Mouse (Mus musculus): ENCODE measurements around the gene Prox2. TPM values are rescaled to one million over a fixed set of nuclear protein-coding genes. Genes with fewer than 3 reads are reported as not detected.

Prox2 gene
- polyA plus RNA-seq, 1 experiment from 2014 or later = 3.8 TPM

GRCm38 (mm10) chr12:85123108-85123530 is 12.6 kb upstream of the Prox2 start:
- no peak for DNase-seq (ENCODE audit: low spot score)
- H3K9me3 ChIP-seq = no peaks in the 10 kb centered on the region
- no peaks in the 10 kb centered on the region for H3K4me1 ChIP-seq (replicated peaks)
- H3K27ac ChIP-seq = no peak overlapping the region
- H3K27me3 ChIP-seq (ENCODE audit: insufficient read depth, poor library complexity, severe bottlenecking) = no peaks in the 10 kb centered on the region
- WGBS = 92% methylated on average over 9 of the region's 9 CpGs
- no peak overlapping the region for H3K4me3 ChIP-seq
- H3K36me3 ChIP-seq = peaks cover 100% of the 10 kb centered on the region

- Histone ChIP-seq H3K27me3 (ENCODE audit: insufficient read depth, poor library complexity, severe bottlenecking) (no peaks in the 10 kb centered on the region), H3K4me3 (no peak overlapping the region), H3K27ac (no peak overlapping the region), H3K36me3 (peaks cover 99% of the 10 kb centered on the region), H3K9me3 (no peaks in the 10 kb centered on the region), H3K4me1 (replicated peaks) (no peaks in the 10 kb centered on the region)
- DNase-seq (ENCODE audit: low spot score) = no peak
- 91% methylated on average over 9 of the region's 9 CpGs for WGBS
These were observed 11.4 kb upstream of the Prox2 start for GRCm38 (mm10) chr12:85121806-85122459.

- H3K36me3 ChIP-seq = peaks cover 72% of the 10 kb centered on the region
- no peak for DNase-seq (ENCODE audit: low spot score)
- WGBS = 89% methylated on average over 7 of the region's 7 CpGs
These were observed 5.1 kb upstream of the Prox2 start for GRCm38 (mm10) chr12:85115678-85116077.

GRCm38 (mm10) chr12:85113917-85114316 is 3.4 kb upstream of the Prox2 start:
- no peak overlapping the region for H3K27ac ChIP-seq
- 92% methylated on average over 3 of the region's 3 CpGs for WGBS
- H3K9me3 ChIP-seq = no peaks in the 10 kb centered on the region
- peaks cover 54% of the 10 kb centered on the region for H3K36me3 ChIP-seq
- H3K27me3 ChIP-seq (ENCODE audit: insufficient read depth, poor library complexity, severe bottlenecking) = 0 out of 2 replicates have a peak, but pooled peaks cover 3% of the 10 kb centered on the region
- no peak overlapping the region for H3K4me3 ChIP-seq
- no peak for DNase-seq (ENCODE audit: low spot score)
- peaks cover 33% of the 10 kb centered on the region for H3K4me1 ChIP-seq (replicated peaks)

More at GRCm38 (mm10) chr12:85115678-85116077, 5.1 kb upstream of the Prox2 start:
- Histone ChIP-seq H3K4me3 (no peak overlapping the region), H3K9me3 (no peaks in the 10 kb centered on the region), H3K27me3 (ENCODE audit: insufficient read depth, poor library complexity, severe bottlenecking) (no peaks in the 10 kb centered on the region), H3K27ac (no peak overlapping the region), H3K4me1 (replicated peaks) (peaks cover 22% of the 10 kb centered on the region)

- 92% methylated on average over 3 of the region's 3 CpGs for WGBS
These were observed 2.8 kb upstream of the Prox2 start for GRCm38 (mm10) chr12:85113337-85113736.

GRCm38 (mm10) chr12:85112550-85113251 is 2.1 kb upstream of the Prox2 start:
- Histone ChIP-seq H3K36me3 (peaks cover 42% of the 10 kb centered on the region), H3K4me3 (peak overlapping the region; percentile 79; the same call in 1 of the 2 replicates), H3K27ac (no peak overlapping the region), H3K4me1 (replicated peaks) (peaks cover 33% of the 10 kb centered on the region), H3K9me3 (no peaks in the 10 kb centered on the region), H3K27me3 (ENCODE audit: insufficient read depth, poor library complexity, severe bottlenecking) (0 out of 2 replicates have a peak, but pooled peaks cover 4% of the 10 kb centered on the region)
- WGBS = 91% methylated on average over 7 of the region's 7 CpGs
- DNase-seq (ENCODE audit: low spot score) = no peak

More at GRCm38 (mm10) chr12:85113337-85113736, 2.8 kb upstream of the Prox2 start:
- Histone ChIP-seq H3K4me3 (no peak overlapping the region), H3K36me3 (peaks cover 48% of the 10 kb centered on the region), H3K9me3 (no peaks in the 10 kb centered on the region), H3K27ac (no peak overlapping the region), H3K27me3 (ENCODE audit: insufficient read depth, poor library complexity, severe bottlenecking) (0 out of 2 replicates have a peak, but pooled peaks cover 4% of the 10 kb centered on the region), H3K4me1 (replicated peaks) (peaks cover 33% of the 10 kb centered on the region)
- no peak for DNase-seq (ENCODE audit: low spot score)

- WGBS = 19% methylated on average over 18 of the region's 18 CpGs
- Histone ChIP-seq H3K4me3 (peak overlapping the region; percentile 79), H3K4me1 (replicated peaks) (peaks cover 42% of the 10 kb centered on the region), H3K27me3 (ENCODE audit: insufficient read depth, poor library complexity, severe bottlenecking) (0 out of 2 replicates have a peak, but pooled peaks cover 4% of the 10 kb centered on the region), H3K27ac (peak overlapping the region; percentile 92), H3K36me3 (peaks cover 18% of the 10 kb centered on the region), H3K9me3 (no peaks in the 10 kb centered on the region)
- no peak for DNase-seq (ENCODE audit: low spot score)
These were observed 405 bp downstream of the Prox2 start for GRCm38 (mm10) chr12:85110011-85110697.

- Histone ChIP-seq H3K4me1 (replicated peaks) (peaks cover 42% of the 10 kb centered on the region), H3K36me3 (peaks cover 11% of the 10 kb centered on the region; the same call in 1 of the 2 replicates), H3K27ac (no peak overlapping the region), H3K4me3 (peak overlapping the region; percentile 79; the same call in 1 of the 2 replicates), H3K9me3 (no peaks in the 10 kb centered on the region), H3K27me3 (ENCODE audit: insufficient read depth, poor library complexity, severe bottlenecking) (0 out of 2 replicates have a peak, but pooled peaks cover 4% of the 10 kb centered on the region)
- 67% methylated on average over 4 of the region's 4 CpGs for WGBS
- DNase-seq (ENCODE audit: low spot score) = no peak
These were observed 1.1 kb downstream of the Prox2 start for GRCm38 (mm10) chr12:85109426-85109825.

- Histone ChIP-seq H3K9me3 (no peaks in the 10 kb centered on the region), H3K4me1 (replicated peaks) (peaks cover 42% of the 10 kb centered on the region), H3K27me3 (ENCODE audit: insufficient read depth, poor library complexity, severe bottlenecking) (0 out of 2 replicates have a peak, but pooled peaks cover 4% of the 10 kb centered on the region), H3K36me3 (peaks cover 10% of the 10 kb centered on the region; the same call in 1 of the 2 replicates), H3K4me3 (no peak overlapping the region), H3K27ac (no peak overlapping the region)
- DNase-seq (ENCODE audit: low spot score) = no peak
- WGBS = 75% methylated on average over 3 of the region's 3 CpGs
These were observed 1.9 kb downstream of the Prox2 start for GRCm38 (mm10) chr12:85108643-85109042.

- DNase-seq (ENCODE audit: low spot score) = peak; percentile 38
- 3% methylated on average over 8 of the region's 8 CpGs for WGBS
- Histone ChIP-seq H3K27ac (0 out of 2 replicates have a peak overlapping the region, but pooled peaks have one; percentile 2), H3K4me3 (peak overlapping the region; percentile 37), H3K9me3 (no peaks in the 10 kb centered on the region), H3K4me1 (replicated peaks) (peaks cover 29% of the 10 kb centered on the region), H3K27me3 (ENCODE audit: insufficient read depth, poor library complexity, severe bottlenecking) (0 out of 2 replicates have a peak, but pooled peaks cover 4% of the 10 kb centered on the region), H3K36me3 (no peaks in the 10 kb centered on the region)
These were observed 4.3 kb downstream of the Prox2 start for GRCm38 (mm10) chr12:85106292-85106691.

GRCm38 (mm10) chr12:85104789-85105188 is 5.8 kb downstream of the Prox2 start:
- Histone ChIP-seq H3K27ac (no peak overlapping the region), H3K27me3 (ENCODE audit: insufficient read depth, poor library complexity, severe bottlenecking) (0 out of 2 replicates have a peak, but pooled peaks cover 4% of the 10 kb centered on the region), H3K36me3 (no peaks in the 10 kb centered on the region), H3K4me3 (no peak overlapping the region), H3K9me3 (no peaks in the 10 kb centered on the region), H3K4me1 (replicated peaks) (peaks cover 22% of the 10 kb centered on the region)
- WGBS = 90% methylated on average over 8 of the region's 8 CpGs
- DNase-seq (ENCODE audit: low spot score) = no peak

- no peak overlapping the region for H3K27ac ChIP-seq
- no peaks in the 10 kb centered on the region for H3K27me3 ChIP-seq (ENCODE audit: insufficient read depth, poor library complexity, severe bottlenecking)
- DNase-seq (ENCODE audit: low spot score) = no peak
- H3K4me3 ChIP-seq = no peak overlapping the region
- 80% methylated on average over 8 of the region's 8 CpGs for WGBS
- H3K4me1 ChIP-seq (replicated peaks) = peaks cover 18% of the 10 kb centered on the region
- no peaks in the 10 kb centered on the region for H3K9me3 ChIP-seq
- H3K36me3 ChIP-seq = no peaks in the 10 kb centered on the region
These were observed 7.5 kb downstream of the Prox2 start for GRCm38 (mm10) chr12:85103096-85103495.
